Mouse (Mus musculus) adrenal gland, postnatal 14 days (tissue): Measurements from ENCODE around the gene Iqcf5. TPM values are rescaled to one million over a fixed set of nuclear protein-coding genes. Genes with fewer than 3 reads are reported as not detected.

Source experiments
- total RNA-seq: library from RNA; stranded (reverse); gene quantifications from 2 replicates; pipeline ENCODE4 v1.2.3, GENCODE M21; 2021

The Iqcf5 gene
- total RNA-seq, 1 experiment from 2014 or later: not detected

Other genes with a start within 250 kb of the Iqcf5 start
- 7.9 and 8.3 TPM in 2 replicates for gene Poc1a, start 233.5 kb upstream of the Iqcf5 start, total RNA-seq
- gene Dusp7, start 145.9 kb upstream of the Iqcf5 start, total RNA-seq: 21.1 and 26.0 TPM in 2 replicates
- gene Rpl29, start 85.1 kb upstream of the Iqcf5 start, total RNA-seq: 490 and 599 TPM in 2 replicates
- gene Acy1, start 76.3 kb upstream of the Iqcf5 start, total RNA-seq: 14.2 and 20.2 TPM in 2 replicates
- 23.6 and 33.1 TPM in 2 replicates for gene Abhd14b, start 67.1 kb upstream of the Iqcf5 start, total RNA-seq
- 17.1 and 18.4 TPM in 2 replicates for gene Abhd14a, start 66.9 kb upstream of the Iqcf5 start, total RNA-seq
- gene Pcbp4, start 61.3 kb upstream of the Iqcf5 start, total RNA-seq: 24.3 and 32.2 TPM in 2 replicates
- 0.23 TPM in 1 of 2 replicates, not detected in the other for gene Gpr62, start 48.6 kb upstream of the Iqcf5 start, total RNA-seq
- 34.2 and 53.4 TPM in 2 replicates for gene Rrp9, start 38.6 kb upstream of the Iqcf5 start, total RNA-seq
- 24.0 and 26.5 TPM in 2 replicates for gene Parp3, start 37.6 kb upstream of the Iqcf5 start, total RNA-seq
- gene Iqcf1, start 14.6 kb upstream of the Iqcf5 start, total RNA-seq: not detected in 2 replicates
- not detected in 2 replicates for gene Iqcf3, start 47.1 kb downstream of the Iqcf5 start, total RNA-seq
- gene Iqcf4, start 56.4 kb downstream of the Iqcf5 start, total RNA-seq: not detected in 2 replicates
- not detected in 2 replicates for gene Iqcf6, start 112.0 kb downstream of the Iqcf5 start, total RNA-seq
- gene Grm2, start 141.5 kb downstream of the Iqcf5 start, total RNA-seq: not detected in 2 replicates
- gene Tex264, start 171.4 kb downstream of the Iqcf5 start, total RNA-seq: 92.3 and 93.9 TPM in 2 replicates